Mouse (Mus musculus) MEL (cell line): ENCODE results near the gene Pptc7. TPM values are rescaled to one million over a fixed set of nuclear protein-coding genes. Genes with fewer than 3 reads are reported as not detected.

Source experiments
- DNase-seq: peaks from one replicate; pipeline ENCODE4 v3.0.0; 2011; ENCODE audit warnings: low read depth, low spot score
- H3K27ac ChIP-seq: 2 replicates; pipeline ENCODE4 v1.5.1; 2012; ENCODE audit warnings: low read depth, mild to moderate bottlenecking, control low read depth, low read length, moderate library complexity; ENCODE audit not compliant: control insufficient read depth
- H3K27me3 ChIP-seq, 2 experiments: fragments of 150-350 bp in 1 of 2; sonication (generic) in 1 of 2; 2 replicates each; pipeline ENCODE4 v1.6.1; 2012; ENCODE audit warnings: low read length in 2 of 2, mild to moderate bottlenecking in 2 of 2, improper control_type of control experiment in 1 of 2, moderate library complexity in 1 of 2; ENCODE audit not compliant: insufficient read depth in 2 of 2, control insufficient read depth in 1 of 2
- H3K36me3 ChIP-seq, 2 experiments: 2 replicates each; pipeline ENCODE4 v1.6.1; 2012 to 2014; ENCODE audit warnings: low read length in 2 of 2, improper control_type of control experiment in 1 of 2, inconsistent platforms in 1 of 2, mild to moderate bottlenecking in 1 of 2; ENCODE audit not compliant: insufficient read depth in 2 of 2, control insufficient read depth in 1 of 2
- H3K4me1 ChIP-seq, 2 experiments: fragments of 150-350 bp in 1 of 2; sonication (generic) in 1 of 2; 2 replicates each; pipeline ENCODE4 v1.6.1; 2012; ENCODE audit warnings: low read length in 2 of 2, improper control_type of control experiment in 1 of 2, mild to moderate bottlenecking in 1 of 2; ENCODE audit not compliant: insufficient read depth in 2 of 2, control insufficient read depth in 1 of 2
- H3K4me3 ChIP-seq, 2 experiments: fragments of 150-350 bp in 1 of 2; sonication (generic) in 1 of 2; 2 replicates each; pipeline ENCODE4 v1.5.1; 2012; ENCODE audit warnings: low read depth in 2 of 2, low read length in 2 of 2, mild to moderate bottlenecking in 2 of 2, moderate library complexity in 2 of 2, control low read depth in 1 of 2, improper control_type of control experiment in 1 of 2; ENCODE audit not compliant: control insufficient read depth in 1 of 2, insufficient read depth in 1 of 2
- H3K79me2 ChIP-seq: 2 replicates; pipeline ENCODE4 v1.6.1; 2012; ENCODE audit warnings: mild to moderate bottlenecking, low read length, moderate library complexity; ENCODE audit not compliant: control insufficient read depth, poor library complexity, insufficient read depth
- H3K9ac ChIP-seq: 2 replicates; pipeline ENCODE4 v1.6.1; 2012; ENCODE audit warnings: low read depth, mild to moderate bottlenecking, control low read depth, low read length, moderate library complexity; ENCODE audit not compliant: control insufficient read depth, poor library complexity, severe bottlenecking
- H3K9me3 ChIP-seq: fragments of 150-350 bp; sonication (generic); replicated peaks from 2 replicates; pipeline ENCODE4 v1.6.1; 2012; ENCODE audit warnings: mild to moderate bottlenecking, low read length, improper control_type of control experiment, moderate library complexity; ENCODE audit not compliant: insufficient read depth
- BHLHE40 ChIP-seq: IDR thresholded peaks from 2 replicates; pipeline ENCODE4 v1.6.1; 2012; ENCODE audit warnings: low read depth, mild to moderate bottlenecking, inconsistent platforms, low read length, improper control_type of control experiment, borderline replicate concordance
- CHD1 ChIP-seq: IDR thresholded peaks from 2 replicates; pipeline ENCODE4 v1.6.1; 2012; ENCODE audit warnings: low read depth, mild to moderate bottlenecking, inconsistent platforms, low read length, improper control_type of control experiment
- CHD2 ChIP-seq: IDR thresholded peaks from 2 replicates; pipeline ENCODE4 v1.6.1; 2011; ENCODE audit warnings: low read length, improper control_type of control experiment
- CTCF ChIP-seq, 3 experiments: IDR thresholded peaks in 2 of 3; conservative IDR thresholded peaks in 1 of 3; 2 replicates each; pipeline ENCODE4 v1.5.1; 2011 to 2012; ENCODE audit warnings: low read length in 3 of 3, low read depth in 2 of 3, mild to moderate bottlenecking in 2 of 3, improper control_type of control experiment in 1 of 3, inconsistent platforms in 1 of 3, mixed read lengths in 1 of 3, moderate library complexity in 1 of 3; ENCODE audit not compliant: control insufficient read depth in 1 of 3, insufficient read depth in 1 of 3, poor library complexity in 1 of 3, severe bottlenecking in 1 of 3
- E2F4 ChIP-seq: IDR thresholded peaks from 2 replicates; pipeline ENCODE4 v1.6.1; 2011; ENCODE audit warnings: low read depth, low read length, improper control_type of control experiment, borderline replicate concordance
- ELF1 ChIP-seq: IDR thresholded peaks from 2 replicates; pipeline ENCODE4 v1.6.1; 2014; ENCODE audit warnings: low read depth, mild to moderate bottlenecking, inconsistent platforms, low read length, improper control_type of control experiment, moderate library complexity
- ETS1 ChIP-seq: IDR thresholded peaks from 2 replicates; pipeline ENCODE4 v1.6.1; 2012; ENCODE audit warnings: low read depth, mild to moderate bottlenecking, inconsistent platforms, low read length, improper control_type of control experiment, moderate library complexity
- GABPA ChIP-seq: IDR thresholded peaks from 2 replicates; pipeline ENCODE4 v1.6.1; 2012; ENCODE audit warnings: low read depth, mild to moderate bottlenecking, inconsistent platforms, low read length, improper control_type of control experiment, moderate library complexity
- GATA1 ChIP-seq: IDR thresholded peaks from 2 replicates; pipeline ENCODE4 v1.6.1; 2011; ENCODE audit warnings: low read depth, low read length, improper control_type of control experiment
- HCFC1 ChIP-seq: IDR thresholded peaks from 2 replicates; pipeline ENCODE4 v1.6.1; 2012; ENCODE audit warnings: low read depth, mild to moderate bottlenecking, inconsistent platforms, low read length, improper control_type of control experiment, moderate library complexity
- JUND ChIP-seq: IDR thresholded peaks from 2 replicates; pipeline ENCODE4 v1.6.1; 2011; ENCODE audit warnings: low read depth, mild to moderate bottlenecking, improper control_type of control experiment, low read length
- KAT2A ChIP-seq: conservative IDR thresholded peaks from 2 replicates; pipeline ENCODE4 v1.6.1; 2012; ENCODE audit warnings: low read depth, low read length, improper control_type of control experiment, inconsistent platforms
- MAFK ChIP-seq: IDR thresholded peaks from 2 replicates; pipeline ENCODE4 v1.6.1; 2011; ENCODE audit warnings: low read depth, mild to moderate bottlenecking, low read length, improper control_type of control experiment, borderline replicate concordance
- MAX ChIP-seq: IDR thresholded peaks from 2 replicates; pipeline ENCODE4 v1.6.1; 2011; ENCODE audit warnings: low read length, improper control_type of control experiment
- MAZ ChIP-seq: IDR thresholded peaks from 2 replicates; pipeline ENCODE4 v1.6.1; 2012; ENCODE audit warnings: low read depth, mild to moderate bottlenecking, inconsistent platforms, low read length, improper control_type of control experiment
- MEF2A ChIP-seq: IDR thresholded peaks from 2 replicates; pipeline ENCODE4 v1.6.1; 2014; ENCODE audit warnings: low read depth, mild to moderate bottlenecking, inconsistent platforms, low read length, improper control_type of control experiment; ENCODE audit not compliant: poor library complexity, insufficient replicate concordance, severe bottlenecking; ENCODE audit errors: extremely low read depth
- MXI1 ChIP-seq: IDR thresholded peaks from 2 replicates; pipeline ENCODE4 v1.6.1; 2011; ENCODE audit warnings: mild to moderate bottlenecking, low read depth, low read length, improper control_type of control experiment
- MYB ChIP-seq: IDR thresholded peaks from 2 replicates; pipeline ENCODE4 v1.6.1; 2011; ENCODE audit warnings: mild to moderate bottlenecking, low read depth, low read length, improper control_type of control experiment
- NELFE ChIP-seq: IDR thresholded peaks from 2 replicates; pipeline ENCODE4 v1.6.1; 2011; ENCODE audit warnings: low read depth, low read length, improper control_type of control experiment
- NRF1 ChIP-seq: IDR thresholded peaks from 2 replicates; pipeline ENCODE4 v1.6.1; 2014; ENCODE audit warnings: low read depth, mild to moderate bottlenecking, inconsistent platforms, low read length, improper control_type of control experiment, moderate library complexity; ENCODE audit not compliant: poor library complexity, insufficient read depth, severe bottlenecking
- POLR2A ChIP-seq, 2 experiments: IDR thresholded peaks; 2 replicates each; pipeline ENCODE4 v1.6.1; 2011 to 2012; ENCODE audit warnings: low read length in 2 of 2, mild to moderate bottlenecking in 2 of 2, control low read depth in 1 of 2, improper control_type of control experiment in 1 of 2, low read depth in 1 of 2, moderate library complexity in 1 of 2; ENCODE audit not compliant: control insufficient read depth in 1 of 2, insufficient read depth in 1 of 2, poor library complexity in 1 of 2
- POLR2AphosphoS2 ChIP-seq: IDR thresholded peaks from 2 replicates; pipeline ENCODE4 v1.6.1; 2011; ENCODE audit warnings: low read length, improper control_type of control experiment
- POLR2AphosphoS5 ChIP-seq: IDR thresholded peaks from 2 replicates; pipeline ENCODE4 v1.6.1; 2012; ENCODE audit warnings: low read depth, borderline replicate concordance, mild to moderate bottlenecking, inconsistent platforms, low read length, moderate library complexity, mixed read lengths
- RAD21 ChIP-seq: IDR thresholded peaks from 2 replicates; pipeline ENCODE4 v1.6.1; 2011; ENCODE audit warnings: mild to moderate bottlenecking, low read depth, low read length, improper control_type of control experiment
- RCOR1 ChIP-seq: IDR thresholded peaks from 2 replicates; pipeline ENCODE4 v1.6.1; 2012; ENCODE audit warnings: low read depth, mild to moderate bottlenecking, inconsistent platforms, low read length, improper control_type of control experiment
- SIN3A ChIP-seq: IDR thresholded peaks from 2 replicates; pipeline ENCODE4 v1.6.1; 2012; ENCODE audit warnings: low read length, improper control_type of control experiment, inconsistent platforms
- SMC3 ChIP-seq: IDR thresholded peaks from 2 replicates; pipeline ENCODE4 v1.6.1; 2011; ENCODE audit warnings: low read depth, low read length, improper control_type of control experiment
- TBP ChIP-seq: IDR thresholded peaks from 2 replicates; pipeline ENCODE4 v1.8.0; 2011; ENCODE audit warnings: low read depth, low read length, improper control_type of control experiment
- TCF12 ChIP-seq: IDR thresholded peaks from 2 replicates; pipeline ENCODE4 v1.6.1; 2014; ENCODE audit warnings: low read depth, mild to moderate bottlenecking, inconsistent platforms, low read length, improper control_type of control experiment, moderate library complexity
- UBTF ChIP-seq: IDR thresholded peaks from 2 replicates; pipeline ENCODE4 v1.6.1; 2012; ENCODE audit warnings: low read depth, mild to moderate bottlenecking, inconsistent platforms, low read length, improper control_type of control experiment, moderate library complexity, borderline replicate concordance; ENCODE audit not compliant: insufficient read depth
- USF1 ChIP-seq: IDR thresholded peaks from 2 replicates; pipeline ENCODE4 v1.6.1; 2014; ENCODE audit warnings: low read depth, mild to moderate bottlenecking, inconsistent platforms, low read length, improper control_type of control experiment, moderate library complexity
- USF2 ChIP-seq, 2 experiments: IDR thresholded peaks; 2 replicates each; pipeline ENCODE4 v1.6.1; 2011 to 2012; ENCODE audit warnings: improper control_type of control experiment in 2 of 2, low read length in 2 of 2, borderline replicate concordance in 1 of 2, inconsistent platforms in 1 of 2, low read depth in 1 of 2, mild to moderate bottlenecking in 1 of 2; ENCODE audit not compliant: insufficient read depth in 1 of 2
- ZC3H11A ChIP-seq: IDR thresholded peaks from 2 replicates; pipeline ENCODE4 v1.6.1; 2012; ENCODE audit warnings: low read depth, mild to moderate bottlenecking, inconsistent platforms, low read length, improper control_type of control experiment
- ZKSCAN1 ChIP-seq: IDR thresholded peaks from 2 replicates; pipeline ENCODE4 v1.6.1; 2012; ENCODE audit warnings: low read depth, mild to moderate bottlenecking, inconsistent platforms, low read length, improper control_type of control experiment, moderate library complexity
- ZMIZ1 ChIP-seq: IDR thresholded peaks from 2 replicates; pipeline ENCODE4 v1.6.1; 2012; ENCODE audit warnings: low read depth, mild to moderate bottlenecking, inconsistent platforms, low read length, improper control_type of control experiment, moderate library complexity
- ZNF384 ChIP-seq: IDR thresholded peaks from 2 replicates; pipeline ENCODE4 v1.6.1; 2012; ENCODE audit warnings: low read depth, mild to moderate bottlenecking, inconsistent platforms, low read length, improper control_type of control experiment
- polyA plus RNA-seq, 2 experiments: library from polyadenylated mRNA; stranded (reverse) in 1 of 2; unstranded in 1 of 2; fragments of >175 nt in 1 of 2; fragments of >200 nt in 1 of 2; gene quantifications; 2 replicates each; pipeline versions ENCODE4 v1.2.1 to v1.2.4; 2012; ENCODE audit warnings: low replicate concordance in 2 of 2, low read depth in 1 of 2; ENCODE audit not compliant: insufficient read length in 2 of 2, insufficient read depth in 1 of 2, missing spikeins in 1 of 2
- total RNA-seq: library from RNA; depleted of rRNA; stranded (reverse); fragments of 300-350 nt; gene quantifications from 2 replicates; pipeline ENCODE4 v1.2.3, GENCODE M21; 2012

Gene Pptc7
- total and polyA plus RNA-seq, 3 experiments, result 17.3 to 22.3 TPM; not detected in 1

DNA sequence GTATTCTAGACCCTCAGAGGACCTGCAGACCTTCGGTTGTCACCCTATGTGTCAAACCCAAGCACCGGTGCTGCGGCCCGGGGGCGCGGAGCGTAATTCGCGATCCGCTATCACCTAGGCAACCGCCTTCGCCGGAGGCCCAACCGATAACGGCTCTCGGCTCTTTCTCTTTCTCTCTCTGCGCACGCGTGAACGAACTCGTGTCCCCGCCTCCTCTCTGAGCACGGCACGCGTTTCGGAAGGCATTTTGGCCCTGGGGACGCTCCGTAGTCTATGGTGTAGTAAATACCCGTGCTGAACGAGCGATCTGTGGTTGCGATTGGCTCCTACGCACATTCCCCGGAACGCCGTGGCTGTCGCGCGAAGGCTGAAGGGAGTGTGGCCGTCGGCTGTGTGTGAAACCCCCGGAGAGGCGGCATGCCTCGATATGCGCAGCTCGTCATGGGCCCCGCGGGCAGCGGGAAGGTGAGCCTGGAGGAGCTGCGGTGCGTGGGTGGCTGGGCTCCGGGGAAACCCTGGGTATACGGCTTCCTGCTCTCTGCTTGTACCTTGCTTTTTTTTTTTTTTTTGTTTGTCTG is 88.1 kb downstream of the Pptc7 start, which contains the start of gene Fam216a:
Gene Fam216a (minus strand): TSS at position 173 of the 578 bp plus-strand sequence.
- Histone ChIP-seq H3K27ac (peak within 1 kb of the TSS; percentile 91), H3K4me3 (peak within 1 kb of the TSS; percentile 81 to 95), H3K79me2 (peaks cover 27% of the 10 kb centered on the region), H3K4me1 (peaks cover 0 to 3% of the 10 kb centered on the region in 2 experiments; a peak in 1 of 4 replicates), H3K9ac (peak within 1 kb of the TSS; percentile 96), H3K36me3 (peaks cover 8 to 11% of the 10 kb centered on the region in 2 experiments), H3K27me3 (no peaks in the 10 kb centered on the region), H3K9me3 (no peaks in the 10 kb centered on the region)
- peak; percentile 100 for DNase-seq
- TF ChIP-seq MAZ (peak; percentile 44; the same call in 1 of the 2 replicates), RCOR1 (no peak), MYB (peak; percentile 85), CTCF (IDR thresholded peaks at IDR 0.05 in 2 of 3, conservative IDR thresholded peaks at IDR 0.05 in 1 of 3; ENCODE audit: control insufficient read depth in 1 of 3, insufficient read depth in 1 of 3, low read depth in 2 of 3, low read length in 3 of 3, poor library complexity in 1 of 3, severe bottlenecking in 1 of 3) (no peak), ETS1 (peak; percentile 78), TCF12 (peak; percentile 70), NRF1 (peak; percentile 88), SIN3A (peak; percentile 99), JUND (no peak), CHD2 (peak; percentile 68; the same call in 1 of the 2 replicates), TBP (peak; percentile 73), RAD21 (no peak), GABPA (no peak), MEF2A (no peak), USF1 (peak; percentile 67; the same call in 1 of the 2 replicates), KAT2A (peak; percentile 76), ELF1 (peak; percentile 88), CHD1 (no peak), NELFE (peak; percentile 86), USF2 (IDR thresholded peaks at IDR 0.05; ENCODE audit: borderline replicate concordance in 1 of 2, insufficient read depth in 1 of 2, low read depth in 1 of 2, low read length in 2 of 2) (no peak), SMC3 (no peak), HCFC1 (peak; percentile 95), MAFK (no peak), E2F4 (peak; percentile 31; the same call in 1 of the 2 replicates), UBTF (no peak), ZMIZ1 (peak; percentile 90; the same call in 1 of the 2 replicates), MXI1 (peak; percentile 96), POLR2AphosphoS2 (peak; percentile 93), BHLHE40 (peak; percentile 95), GATA1 (peak; percentile 57; the same call in 1 of the 2 replicates), ZNF384 (peak; percentile 81), MAX (peak; percentile 92), ZC3H11A (no peak), ZKSCAN1 (no peak), POLR2AphosphoS5 (0 out of 2 replicates have a peak, but pooled peaks have one; percentile 36), POLR2A (IDR thresholded peaks at IDR 0.05; ENCODE audit: control insufficient read depth in 1 of 2, insufficient read depth in 1 of 2, low read depth in 1 of 2, low read length in 2 of 2, poor library complexity in 1 of 2) (peak; percentile 80 to 86)
